Mouse (Mus musculus) testis, adult 2 months (tissue): ENCODE measurements around the gene Tmem98.

Experiments
- CTCF ChIP-seq: fragments of 200-500 bp; IDR thresholded peaks from 2 replicates; pipeline ENCODE4 v1.5.1; 2012; ENCODE audit warnings: low read depth, mild to moderate bottlenecking, inconsistent platforms, low read length, moderate library complexity; ENCODE audit not compliant: control insufficient read depth, insufficient read depth, insufficient replicate concordance
- POLR2A ChIP-seq: fragments of 200-500 bp; IDR thresholded peaks from 2 replicates; pipeline ENCODE4 v1.6.1; 2012; ENCODE audit warnings: low read depth, mild to moderate bottlenecking, inconsistent platforms, low read length, moderate library complexity; ENCODE audit not compliant: control insufficient read depth

GRCm38 (mm10) chr11:80835395-80835794 is 25.4 kb downstream of the Tmem98 start:
- TF ChIP-seq CTCF: no peak
- TF ChIP-seq POLR2A: no peak
